8 mouse cellular contexts compared by ENCODE assay signal in the genomic region with DNA sequence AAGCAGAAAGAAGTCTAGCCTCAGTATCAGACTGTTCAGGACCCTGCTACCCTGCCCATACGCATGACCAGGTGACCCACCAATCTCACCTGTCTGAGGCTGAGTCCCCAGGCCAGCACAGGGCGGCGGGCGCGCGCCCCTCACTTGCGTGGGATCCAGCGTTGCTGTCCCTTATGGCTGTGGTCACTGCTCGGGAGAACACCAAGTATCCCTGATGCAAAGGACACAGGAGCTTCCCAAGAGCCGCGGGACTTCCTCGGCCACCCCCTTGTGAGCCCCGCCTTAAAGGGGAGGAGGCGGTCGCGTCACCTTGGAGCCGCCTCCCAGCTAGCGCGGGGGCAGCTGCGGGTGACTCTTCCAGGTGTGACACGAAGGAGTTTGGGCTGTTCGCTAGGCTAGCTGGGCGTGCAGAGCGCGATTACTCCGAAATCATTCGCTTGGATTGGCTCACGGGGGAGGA. TPM values are rescaled to one million over a fixed set of nuclear protein-coding genes. Genes with fewer than 3 reads are reported as not detected.
DNase-seq lines count a peak whose midpoint lies in the region; ATAC-seq and TF ChIP-seq lines count a peak whose summit lies in the region.

TSS of gene Mctp2 (minus strand) at position 227 of the 460 bp plus-strand sequence.

- no peaks in the 10 kb centered on the region for H3K27me3 ChIP-seq in ES-Bruce4 (ENCODE audit: control insufficient read depth, insufficient read depth, low read length, poor library complexity, severe bottlenecking)
- H3K27me3 ChIP-seq in hindbrain, postnatal 0 days (ENCODE audit: insufficient read depth, low read length), result no peaks in the 10 kb centered on the region
- peaks cover 30% of the 10 kb centered on the region for H3K27me3 ChIP-seq in limb, embryonic 12.5 days
- peaks cover 28% of the 10 kb centered on the region for H3K27me3 ChIP-seq in midbrain, embryonic 13.5 days

- TF ChIP-seq POLR2A in ES-Bruce4 (IDR thresholded peaks at IDR 0.05; ENCODE audit: insufficient read depth, low read length), result peak; percentile 39

- peak within 1 kb of the TSS; percentile 77 for H3K4me3 ChIP-seq in ES-Bruce4 (ENCODE audit: low read depth, low read length)
- peak within 1 kb of the TSS; percentile 51 for H3K4me3 ChIP-seq in hindbrain, postnatal 0 days (ENCODE audit: low read length)
- peak within 1 kb of the TSS; percentile 60 for H3K4me3 ChIP-seq in limb, embryonic 12.5 days (replicated peaks)
- peak within 1 kb of the TSS; percentile 50 for H3K4me3 ChIP-seq in midbrain, embryonic 13.5 days (replicated peaks)

- H3K36me3 ChIP-seq in ES-Bruce4 (ENCODE audit: control insufficient read depth, insufficient read depth, low read length, poor library complexity, severe bottlenecking), result no peaks in the 10 kb centered on the region
- H3K36me3 ChIP-seq in hindbrain, postnatal 0 days (ENCODE audit: insufficient read depth, low read length), result no peaks in the 10 kb centered on the region
- H3K36me3 ChIP-seq in limb, embryonic 12.5 days, result no peaks in the 10 kb centered on the region
- no peaks in the 10 kb centered on the region for H3K36me3 ChIP-seq in midbrain, embryonic 13.5 days

- peak within 1 kb of the TSS; percentile 52 for H3K9ac ChIP-seq in ES-Bruce4 (ENCODE audit: low read depth, poor library complexity, severe bottlenecking)
- peak within 1 kb of the TSS; percentile 38; the same call in 1 of the 2 replicates for H3K9ac ChIP-seq in hindbrain, postnatal 0 days (replicated peaks; ENCODE audit: low read length)
- peak within 1 kb of the TSS; percentile 57 for H3K9ac ChIP-seq in limb, embryonic 12.5 days (replicated peaks)
- peak within 1 kb of the TSS; percentile 48 for H3K9ac ChIP-seq in midbrain, embryonic 13.5 days (replicated peaks)

- peak; percentile 73; the same call in 1 of the 2 replicates for ATAC-seq in hindbrain, postnatal 0 days
- ATAC-seq in limb, embryonic 12.5 days (ENCODE audit: insufficient number of reproducible peaks, insufficient read depth, low FRiP score, low TSS enrichment, low read depth), result peak; percentile 76
- ATAC-seq in midbrain, embryonic 13.5 days, result peak; percentile 60

- no peak for TF ChIP-seq EP300 in ES-Bruce4 (IDR thresholded peaks at IDR 0.05; ENCODE audit: insufficient read depth, low read depth, low read length)

- peak; percentile 64 for DNase-seq in brain, adult 2 months (ENCODE audit: low read depth, low spot score)
- peak; percentile 20 for DNase-seq in gastrocnemius, postnatal 10 days
- DNase-seq in hindbrain, postnatal 0 days (ENCODE audit: low spot score), result peak; percentile 42
- DNase-seq in spleen, adult 18-20 months, result peak; percentile 71 to 74
- no peak for DNase-seq in cerebellum, adult 18-20 months

- H3K4me2 ChIP-seq in hindbrain, postnatal 0 days (ENCODE audit: low read depth, low read length), result peak within 1 kb of the TSS; percentile 100
- H3K4me2 ChIP-seq in limb, embryonic 12.5 days, result peak within 1 kb of the TSS; percentile 99
- H3K4me2 ChIP-seq in midbrain, embryonic 13.5 days (replicated peaks), result peak within 1 kb of the TSS; percentile 89

- H3K4me1 ChIP-seq in ES-Bruce4 (ENCODE audit: control insufficient read depth, insufficient read depth, low read length), result no peaks in the 10 kb centered on the region
- H3K4me1 ChIP-seq in hindbrain, postnatal 0 days (ENCODE audit: insufficient read depth, low read length), result peaks cover 4% of the 10 kb centered on the region; the same call in 1 of the 2 replicates
- 0 out of 2 replicates have a peak, but pooled peaks cover 6% of the 10 kb centered on the region for H3K4me1 ChIP-seq in limb, embryonic 12.5 days (replicated peaks)
- peaks cover 14% of the 10 kb centered on the region for H3K4me1 ChIP-seq in midbrain, embryonic 13.5 days (replicated peaks)

- TF ChIP-seq CTCF in ES-Bruce4 (IDR thresholded peaks at IDR 0.05; ENCODE audit: low read depth, low read length), result no peak
- no peak for TF ChIP-seq CTCF in hindbrain, postnatal 0 days (IDR thresholded peaks at IDR 0.05; ENCODE audit: low read depth)

- WGBS in hindbrain, postnatal 0 days, result under 1% methylated on average over 28 of the region's 28 CpGs
- under 1% methylated on average over 28 of the region's 28 CpGs for WGBS in limb, embryonic 12.5 days
- WGBS in midbrain, embryonic 13.5 days, result under 1% methylated on average over 28 of the region's 28 CpGs

- 0 out of 2 replicates have a peak within 1 kb of the TSS, but pooled peaks have one; percentile 17 for H3K27ac ChIP-seq in ES-Bruce4 (ENCODE audit: insufficient read depth, low read length)
- no peak within 1 kb of the TSS for H3K27ac ChIP-seq in hindbrain, postnatal 0 days
- H3K27ac ChIP-seq in limb, embryonic 12.5 days, result no peak within 1 kb of the TSS
- no peak within 1 kb of the TSS for H3K27ac ChIP-seq in midbrain, embryonic 13.5 days

- H3K9me3 ChIP-seq in ES-Bruce4 (replicated peaks; ENCODE audit: control insufficient read depth, insufficient read depth, low read length, poor library complexity, severe bottlenecking), result no peaks in the 10 kb centered on the region
- no peaks in the 10 kb centered on the region for H3K9me3 ChIP-seq in hindbrain, postnatal 0 days (ENCODE audit: low read length)
- H3K9me3 ChIP-seq in limb, embryonic 12.5 days, result no peaks in the 10 kb centered on the region
- H3K9me3 ChIP-seq in midbrain, embryonic 13.5 days, result no peaks in the 10 kb centered on the region

RNA-seq across cellular contexts. Expression of gene Mctp2, which starts in this region (rescaled TPM):
- 4.6 and 4.8 TPM in 2 replicates for polyA plus RNA-seq in ES-Bruce4 (2011; ENCODE audit: insufficient read depth, insufficient read length, low read depth, missing spikeins)
- under 1 TPM; 0.07 to 0.25 TPM for total RNA-seq in gastrocnemius, postnatal 10 days (2021)
- total RNA-seq in hindbrain, postnatal 0 days (2014; rRNA removed), result 0.36 and 1.1 TPM in 2 replicates
- 0.35 and 0.40 TPM in 2 replicates for polyA plus RNA-seq in hindbrain, postnatal 0 days (2015; fragmentation: Nextera tagmentation; extraction: Ambion mirVana)
- polyA plus RNA-seq in limb, embryonic 12.5 days (2016; fragmentation: Nextera tagmentation; extraction: Ambion mirVana), result 0.69 and 0.76 TPM in 2 replicates
- polyA plus RNA-seq in midbrain, embryonic 13.5 days (2015; fragmentation: Nextera tagmentation; extraction: Ambion mirVana), result 0.23 and 0.81 TPM in 2 replicates

Comparison
In these comparisons a context has a peak if more than half of its experiments do, and no peak if none do; other contexts are left out.
1. Peak in DNase-seq in gastrocnemius, postnatal 10 days; RNA of the gene not detected or under 1 TPM.
2. Peak in ATAC-seq, H3K4me3 ChIP-seq, H3K9ac ChIP-seq and H3K4me2 ChIP-seq in limb, embryonic 12.5 days; RNA of the gene not detected or under 1 TPM.
3. Peak in ATAC-seq, H3K4me3 ChIP-seq, H3K9ac ChIP-seq and H3K4me2 ChIP-seq in midbrain, embryonic 13.5 days; RNA of the gene not detected or under 1 TPM.
4. DNase-seq: peak in brain, adult 2 months (single experiment), hindbrain, postnatal 0 days (single experiment) and spleen, adult 18-20 months (2 of 2); none in cerebellum, adult 18-20 months (0 of 2).
5. Peak in every context shown above with its lines, with median percentiles within 50 percentile points of each other: H3K4me3 ChIP-seq, H3K9ac ChIP-seq, ATAC-seq and H3K4me2 ChIP-seq.